Mouse (Mus musculus) intestine, postnatal 0 days (tissue): ENCODE data around the gene Ssmem1. TPM values are rescaled to one million over a fixed set of nuclear protein-coding genes. Genes with fewer than 3 reads are reported as not detected.

ENCODE experiments used
- ATAC-seq: fragments of 200-750 bp; cut with Nextera tagmentation; 2 replicates; pipeline ENCODE4 v1.8.0; 2017; ENCODE audit warnings: mild to moderate bottlenecking, moderate TSS enrichment, moderate library complexity
- H3K27ac ChIP-seq: fragments of 300-500 bp; sonication (generic); 2 replicates; pipeline ENCODE4 v1.5.1; 2014; ENCODE audit warnings: mild to moderate bottlenecking, low read depth, low read length, moderate library complexity
- H3K27me3 ChIP-seq: fragments of 300-500 bp; sonication (generic); replicated peaks from 2 replicates; pipeline ENCODE4 v1.6.1; 2014; ENCODE audit warnings: low read length, mixed read lengths; ENCODE audit not compliant: control insufficient read depth, insufficient read depth
- H3K36me3 ChIP-seq: fragments of 300-500 bp; sonication (generic); 2 replicates; pipeline ENCODE4 v1.6.1; 2014; ENCODE audit warnings: mild to moderate bottlenecking, moderate library complexity; ENCODE audit not compliant: control insufficient read depth, insufficient read depth
- H3K4me1 ChIP-seq: fragments of 300-500 bp; sonication (generic); replicated peaks from 2 replicates; pipeline ENCODE4 v1.6.1; 2014; ENCODE audit warnings: antibody characterized with exemption, low read length, mixed read lengths; ENCODE audit not compliant: control insufficient read depth, insufficient read depth
- H3K4me2 ChIP-seq: fragments of 300-500 bp; sonication (generic); replicated peaks from 2 replicates; pipeline ENCODE4 v1.6.1; 2014; ENCODE audit warnings: low read depth, mild to moderate bottlenecking, moderate library complexity
- H3K4me3 ChIP-seq: fragments of 300-500 bp; sonication (generic); 2 replicates; pipeline ENCODE4 v1.5.1; 2014; ENCODE audit warnings: low read depth, low read length
- H3K9ac ChIP-seq: fragments of 300-500 bp; sonication (generic); 2 replicates; pipeline ENCODE4 v1.6.1; 2014; ENCODE audit warnings: mild to moderate bottlenecking, low read depth, low read length
- H3K9me3 ChIP-seq: fragments of 300-500 bp; sonication (generic); 2 replicates; pipeline ENCODE4 v1.6.1; 2016; ENCODE audit warnings: mixed run types; ENCODE audit not compliant: control insufficient read depth
- CTCF ChIP-seq: sonication (generic); IDR thresholded peaks from 2 replicates; pipeline ENCODE4 v1.5.1; 2016; ENCODE audit warnings: low read depth, mild to moderate bottlenecking, control low read depth, antibody characterized with exemption, moderate library complexity
- whole genome bisulfite sequencing: fragments of 180-500 bp; shearing (Covaris S2); extraction: QIAGEN DNeasy Blood & Tissue Kit; methylation state at CpG from one replicate; pipeline ENCODE4 v1.1.7; 2014; 5-methylcytosine and 5-hydroxymethylcytosine counted together
- polyA plus RNA-seq: library from polyadenylated mRNA; unstranded; fragments of >200 nt; fragmentation: Nextera tagmentation; extraction: Ambion mirVana; gene quantifications from 2 replicates; pipeline ENCODE4 v1.2.1, GENCODE M21; 2015

Gene Ssmem1
- polyA plus RNA-seq, 1 experiment from 2014 or later, result not detected

- Histone ChIP-seq H3K4me3 (no peak overlapping the region), H3K9me3 (no peaks in the 10 kb centered on the region), H3K9ac (no peak overlapping the region), H3K27me3 (no peaks in the 10 kb centered on the region), H3K4me2 (no peak overlapping the region), H3K4me1 (peaks cover 3% of the 10 kb centered on the region; the same call in 1 of the 2 replicates), H3K36me3 (no peaks in the 10 kb centered on the region), H3K27ac (no peak overlapping the region)
- TF ChIP-seq CTCF, result no peak
- ATAC-seq, result no peak
- WGBS, result 89% methylated on average over 7 of the region's 7 CpGs
These were observed 36.0 kb downstream of the Ssmem1 start for GRCm38 (mm10) chr6:30545689-30546088.

DNA sequence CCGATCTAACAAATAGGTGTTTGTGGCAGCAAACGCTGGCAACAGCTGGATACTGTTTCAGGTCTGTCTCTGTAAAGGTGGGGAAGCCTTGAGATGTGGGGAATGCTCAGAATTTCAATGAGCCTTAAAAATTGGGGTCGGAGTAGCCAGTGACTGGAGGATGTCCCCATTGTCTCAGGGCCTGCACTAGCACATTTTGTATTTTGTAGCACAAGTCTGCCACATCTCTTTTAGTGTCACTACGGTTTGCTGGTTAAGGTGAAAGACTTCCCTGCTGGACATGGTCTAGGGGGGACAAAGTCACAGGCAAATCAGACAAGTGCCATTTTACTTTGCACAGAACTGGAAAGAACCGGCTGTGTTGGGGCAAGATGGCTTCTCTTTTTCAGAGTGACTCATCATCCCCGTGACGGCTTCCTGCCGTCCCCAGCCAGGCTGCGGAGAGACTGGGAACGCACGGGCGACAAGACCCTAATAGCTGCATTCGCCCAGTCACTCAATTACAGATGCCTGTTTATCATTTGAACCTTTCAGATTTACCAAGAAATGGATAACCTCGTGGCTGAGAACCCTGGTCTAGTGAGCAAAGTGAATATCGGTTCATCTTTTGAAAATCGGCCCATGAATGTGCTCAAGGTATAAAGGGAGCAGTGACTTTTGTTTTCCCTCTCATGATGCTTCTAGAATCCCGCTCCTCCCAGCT, 37.1 kb downstream of the Ssmem1 start:
- Histone ChIP-seq H3K4me2 (peak overlapping the region; percentile 62), H3K27ac (0 out of 2 replicates have a peak overlapping the region, but pooled peaks have one; percentile 15), H3K36me3 (no peaks in the 10 kb centered on the region), H3K4me3 (peak overlapping the region; percentile 28), H3K9ac (no peak overlapping the region), H3K9me3 (no peaks in the 10 kb centered on the region), H3K4me1 (0 out of 2 replicates have a peak, but pooled peaks cover 3% of the 10 kb centered on the region), H3K27me3 (no peaks in the 10 kb centered on the region)
- TF ChIP-seq CTCF, result no peak
- WGBS, result 23% methylated on average over 17 of the region's 17 CpGs
- peak; percentile 38; the same call in 1 of the 2 replicates for ATAC-seq

DNA sequence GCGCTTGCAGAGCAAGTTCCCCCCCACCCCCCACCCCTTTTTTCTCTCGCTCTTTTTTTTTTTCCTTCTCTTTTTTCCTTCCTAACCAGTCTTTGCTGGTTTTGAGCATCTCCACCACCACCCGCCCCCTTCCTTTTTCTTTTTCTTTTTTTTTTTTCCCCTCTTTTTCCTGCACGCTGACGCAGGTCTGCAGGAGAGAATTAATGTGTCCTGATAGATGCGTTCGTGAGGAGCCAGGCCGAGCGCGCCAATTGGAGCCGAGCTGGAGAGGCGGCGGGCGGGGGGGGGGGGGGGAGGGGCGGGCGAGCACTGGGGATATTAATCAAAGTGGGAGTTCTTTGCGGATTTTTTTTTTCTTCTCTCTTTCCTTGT, 37.6 kb downstream of the Ssmem1 start:
- H3K36me3 ChIP-seq, result no peaks in the 10 kb centered on the region
- no peak overlapping the region for H3K9ac ChIP-seq
- H3K4me1 ChIP-seq, result 0 out of 2 replicates have a peak, but pooled peaks cover 3% of the 10 kb centered on the region
- ATAC-seq, result no peak
- H3K4me2 ChIP-seq, result peak overlapping the region; percentile 62
- no peak overlapping the region for H3K27ac ChIP-seq
- no peaks in the 10 kb centered on the region for H3K27me3 ChIP-seq
- TF ChIP-seq CTCF, result no peak
- peak overlapping the region; percentile 28 for H3K4me3 ChIP-seq
- WGBS, result 1% methylated on average over 17 of the region's 17 CpGs
- H3K9me3 ChIP-seq, result no peaks in the 10 kb centered on the region

DNA sequence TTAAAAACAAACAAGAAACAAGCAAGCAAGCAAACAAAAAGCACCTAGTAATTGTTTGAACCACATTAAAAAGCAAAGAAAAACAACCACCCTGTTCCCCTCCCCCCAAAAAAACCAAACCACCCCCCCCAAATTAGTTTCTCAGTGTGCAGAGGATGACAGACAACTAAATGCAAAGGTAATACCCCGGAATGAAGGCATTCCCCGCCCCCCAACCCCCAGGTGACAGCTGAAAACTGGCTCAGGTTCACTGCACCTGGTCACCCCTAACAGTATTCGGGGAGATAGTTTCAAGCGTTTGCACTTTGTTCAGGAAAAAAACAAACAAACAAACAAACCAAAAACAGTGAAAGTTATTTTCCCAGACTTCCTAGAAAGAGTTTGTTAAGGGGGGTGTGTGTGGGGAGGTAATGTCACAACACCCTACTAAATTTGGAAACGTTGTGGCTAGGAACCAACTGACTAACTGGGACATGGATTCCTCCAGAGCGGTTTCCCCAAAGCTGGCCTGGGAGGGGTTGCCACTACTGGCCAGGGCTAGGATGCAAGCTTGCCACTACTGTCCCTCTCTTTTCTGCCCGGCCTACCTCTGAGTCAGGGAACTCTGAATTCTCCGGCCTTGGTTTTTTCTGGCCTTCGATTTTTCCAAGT, 38.1 kb downstream of the Ssmem1 start:
- no peaks in the 10 kb centered on the region for H3K27me3 ChIP-seq
- no peak overlapping the region for H3K27ac ChIP-seq
- ATAC-seq, result no peak
- no peaks in the 10 kb centered on the region for H3K36me3 ChIP-seq
- H3K4me2 ChIP-seq, result peak overlapping the region; percentile 62
- 0 out of 2 replicates have a peak, but pooled peaks cover 3% of the 10 kb centered on the region for H3K4me1 ChIP-seq
- H3K9me3 ChIP-seq, result no peaks in the 10 kb centered on the region
- no peak overlapping the region for H3K9ac ChIP-seq
- H3K4me3 ChIP-seq, result no peak overlapping the region; the same call in 1 of the 2 replicates
- no peak for TF ChIP-seq CTCF
- 65% methylated on average over 9 of the region's 9 CpGs for WGBS

DNA sequence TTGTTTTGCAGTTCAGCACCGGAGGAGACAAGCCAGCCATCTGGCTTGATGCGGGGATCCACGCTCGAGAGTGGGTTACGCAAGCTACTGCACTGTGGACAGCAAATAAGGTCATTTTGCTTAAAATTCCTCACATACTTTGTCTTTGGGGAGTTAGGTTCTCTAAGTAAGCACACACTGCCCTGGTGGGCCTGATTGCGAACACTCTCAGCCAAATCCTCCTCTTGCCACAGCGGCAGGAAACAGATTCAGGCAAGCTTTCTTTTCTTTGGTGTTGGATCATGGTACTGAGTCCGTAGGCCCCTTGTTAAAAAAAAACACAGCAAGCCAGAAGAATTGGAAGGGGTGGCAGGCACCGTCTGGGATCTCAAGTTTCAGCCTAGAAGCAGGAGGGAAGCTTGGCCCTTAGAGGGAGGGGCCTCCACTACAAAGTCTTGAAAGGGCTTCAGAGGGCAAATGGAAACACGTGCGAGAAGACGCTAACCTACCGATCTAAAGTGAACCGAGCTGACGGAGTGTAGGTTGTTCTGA, 39.6 kb downstream of the Ssmem1 start:
- WGBS, result 40% methylated on average over 15 of the region's 15 CpGs
- TF ChIP-seq CTCF, result no peak
- Histone ChIP-seq H3K27ac (no peak overlapping the region), H3K9me3 (no peaks in the 10 kb centered on the region), H3K4me2 (no peak overlapping the region), H3K27me3 (no peaks in the 10 kb centered on the region), H3K9ac (no peak overlapping the region), H3K4me3 (no peak overlapping the region), H3K4me1 (0 out of 2 replicates have a peak, but pooled peaks cover 3% of the 10 kb centered on the region), H3K36me3 (no peaks in the 10 kb centered on the region)
- no peak for ATAC-seq

GRCm38 (mm10) chr6:30550496-30551192, 41.0 kb downstream of the Ssmem1 start:
- Histone ChIP-seq H3K9me3 (no peaks in the 10 kb centered on the region), H3K27me3 (no peaks in the 10 kb centered on the region), H3K4me2 (no peak overlapping the region), H3K9ac (no peak overlapping the region), H3K36me3 (no peaks in the 10 kb centered on the region), H3K4me1 (0 out of 2 replicates have a peak, but pooled peaks cover 3% of the 10 kb centered on the region), H3K4me3 (no peak overlapping the region), H3K27ac (no peak overlapping the region)
- no peak for ATAC-seq
- TF ChIP-seq CTCF, result no peak
- 86% methylated on average over 7 of the region's 7 CpGs for WGBS
